Mouse (Mus musculus) heart, embryonic 15.5 days (tissue): ENCODE results near the gene Eapp. TPM values are rescaled to one million over a fixed set of nuclear protein-coding genes. Genes with fewer than 3 reads are reported as not detected.
A peak's percentile ranks its signal among the peaks of the same experiment; 100 is the strongest.

Source experiments
- ATAC-seq: fragments of 200-750 bp; cut with Nextera tagmentation; replicated peaks from 2 replicates; pipeline ENCODE4 v1.8.0; 2017; ENCODE audit warnings: low read depth, moderate TSS enrichment; ENCODE audit not compliant: insufficient number of reproducible peaks, insufficient read depth, low FRiP score
- H3K27ac ChIP-seq: fragments of 300-500 bp; sonication (generic); 2 replicates; pipeline ENCODE4 v1.5.1; 2015; ENCODE audit warnings: mild to moderate bottlenecking, inconsistent platforms
- H3K27me3 ChIP-seq: fragments of 300-500 bp; sonication (generic); 2 replicates; pipeline ENCODE4 v1.6.1; 2015; ENCODE audit warnings: inconsistent platforms
- H3K36me3 ChIP-seq: fragments of 300-500 bp; sonication (generic); 2 replicates; pipeline ENCODE4 v1.6.1; 2015; ENCODE audit warnings: mild to moderate bottlenecking, inconsistent platforms
- H3K4me1 ChIP-seq: fragments of 300-500 bp; sonication (generic); replicated peaks from 2 replicates; pipeline ENCODE4 v1.6.1; 2015; ENCODE audit warnings: inconsistent platforms
- H3K4me2 ChIP-seq: fragments of 300-500 bp; sonication (generic); 2 replicates; pipeline ENCODE4 v1.6.1; 2015; ENCODE audit warnings: inconsistent platforms, mild to moderate bottlenecking, moderate library complexity
- H3K4me3 ChIP-seq: fragments of 300-500 bp; sonication (generic); 2 replicates; pipeline ENCODE4 v1.5.1; 2015; ENCODE audit warnings: mild to moderate bottlenecking, inconsistent platforms
- H3K9ac ChIP-seq: fragments of 300-500 bp; sonication (generic); 2 replicates; pipeline ENCODE4 v1.6.1; 2015; ENCODE audit warnings: mild to moderate bottlenecking, inconsistent platforms
- H3K9me3 ChIP-seq: fragments of 300-500 bp; sonication (generic); replicated peaks from 2 replicates; pipeline ENCODE4 v1.6.1; 2016; ENCODE audit warnings: inconsistent platforms
- WGBS: fragments of 180-500 bp; shearing (Covaris S2); methylation state at CpG from one replicate; pipeline ENCODE4 v1.1.7; 2015; ENCODE audit warnings: mixed read lengths; 5-methylcytosine and 5-hydroxymethylcytosine counted together
- polyA plus RNA-seq: library from polyadenylated mRNA; unstranded; fragments of >200 nt; fragmentation: Nextera tagmentation; extraction: Ambion mirVana; gene quantifications from 2 replicates; pipeline ENCODE4 v1.2.1, GENCODE M21; 2015

The Eapp gene
- polyA plus RNA-seq, 1 experiment from 2014 or later = 50.6 TPM

DNA sequence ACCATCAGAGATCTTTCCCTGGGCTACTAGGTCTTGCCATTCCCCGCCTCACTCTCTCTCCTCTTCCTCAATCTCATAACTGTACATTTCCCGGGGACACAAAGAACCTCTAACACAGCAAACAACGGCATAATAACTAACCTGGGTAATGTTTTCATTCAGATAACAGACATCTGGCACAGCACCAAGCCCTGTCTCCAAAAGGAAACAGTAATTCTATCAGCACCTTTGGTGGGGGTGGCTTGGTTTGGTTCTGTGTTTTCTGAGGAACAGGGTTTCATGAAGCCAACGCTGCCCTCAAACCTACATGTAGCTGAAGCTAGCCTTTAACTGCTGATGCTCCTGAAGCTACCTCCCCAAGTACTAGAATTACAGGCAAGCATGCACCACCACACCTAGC lies 41.6 kb downstream of the Eapp start:
- no peaks in the 10 kb centered on the region for H3K9me3 ChIP-seq
- peak overlapping the region; percentile 83 for H3K4me2 ChIP-seq
- H3K9ac ChIP-seq = 0 out of 2 replicates have a peak overlapping the region, but pooled peaks have one; percentile 40
- peak overlapping the region; percentile 24 for H3K4me3 ChIP-seq
- H3K36me3 ChIP-seq = peaks cover 3% of the 10 kb centered on the region; the same call in 1 of the 2 replicates
- H3K27ac ChIP-seq = peak overlapping the region; percentile 9; the same call in 1 of the 2 replicates
- no peaks in the 10 kb centered on the region for H3K27me3 ChIP-seq
- WGBS = 32% methylated on average over 4 of the region's 4 CpGs
- peaks cover 38% of the 10 kb centered on the region for H3K4me1 ChIP-seq
- no peak for ATAC-seq

DNA sequence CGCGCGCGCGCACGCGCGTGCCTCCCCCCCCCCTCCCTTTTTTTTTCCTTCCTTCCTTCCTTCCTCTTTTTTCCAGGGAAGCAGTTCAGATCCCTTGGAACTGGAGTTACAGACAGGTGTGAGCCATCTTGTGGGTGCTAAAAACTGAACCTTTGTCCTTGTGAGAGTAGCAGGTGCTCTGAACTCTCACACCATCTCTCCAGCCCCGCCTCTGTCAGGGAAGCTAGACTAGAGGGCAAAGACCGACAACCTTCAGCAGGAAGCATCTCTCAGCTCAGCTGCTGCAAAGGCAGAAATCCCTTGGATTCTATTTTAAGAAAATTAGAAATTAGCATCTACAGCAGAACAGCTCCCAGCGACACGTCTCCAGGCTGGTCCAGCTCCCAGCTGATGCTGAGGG lies 43.4 kb downstream of the Eapp start:
- Histone ChIP-seq H3K4me2 (peak overlapping the region; percentile 23), H3K27ac (no peak overlapping the region), H3K9me3 (no peaks in the 10 kb centered on the region), H3K27me3 (no peaks in the 10 kb centered on the region), H3K4me3 (0 out of 2 replicates have a peak overlapping the region, but pooled peaks have one; percentile 1), H3K4me1 (peaks cover 38% of the 10 kb centered on the region), H3K9ac (no peak overlapping the region), H3K36me3 (peaks cover 3% of the 10 kb centered on the region; the same call in 1 of the 2 replicates)
- 59% methylated on average over 12 of the region's 12 CpGs for WGBS
- ATAC-seq = no peak

GRCm38 (mm10) chr12:54651820-54652219 lies 43.9 kb downstream of the Eapp start:
- Histone ChIP-seq H3K9ac (no peak overlapping the region), H3K9me3 (no peaks in the 10 kb centered on the region), H3K27ac (peak overlapping the region; percentile 42; the same call in 1 of the 2 replicates), H3K4me2 (peak overlapping the region; percentile 23), H3K36me3 (peaks cover 3% of the 10 kb centered on the region; the same call in 1 of the 2 replicates), H3K4me3 (0 out of 2 replicates have a peak overlapping the region, but pooled peaks have one; percentile 1), H3K27me3 (no peaks in the 10 kb centered on the region), H3K4me1 (peaks cover 35% of the 10 kb centered on the region)
- 48% methylated on average over 8 of the region's 8 CpGs for WGBS
- ATAC-seq = no peak

- Histone ChIP-seq H3K4me1 (peaks cover 33% of the 10 kb centered on the region), H3K27me3 (no peaks in the 10 kb centered on the region), H3K9ac (no peak overlapping the region), H3K9me3 (no peaks in the 10 kb centered on the region), H3K4me3 (no peak overlapping the region), H3K27ac (no peak overlapping the region), H3K4me2 (no peak overlapping the region), H3K36me3 (peaks cover 9% of the 10 kb centered on the region)
- WGBS = 67% methylated on average over 1 of the region's 1 CpGs
- ATAC-seq = no peak
These were observed 44.5 kb downstream of the Eapp start for GRCm38 (mm10) chr12:54651158-54651557.

- Histone ChIP-seq H3K4me2 (no peak overlapping the region), H3K36me3 (peaks cover 9% of the 10 kb centered on the region), H3K4me1 (no peaks in the 10 kb centered on the region), H3K9ac (no peak overlapping the region), H3K9me3 (no peaks in the 10 kb centered on the region), H3K4me3 (no peak overlapping the region), H3K27ac (no peak overlapping the region), H3K27me3 (no peaks in the 10 kb centered on the region)
- no peak for ATAC-seq
- WGBS = 73% methylated on average over 2 of the region's 2 CpGs
These were observed 50.8 kb downstream of the Eapp start for GRCm38 (mm10) chr12:54644947-54645346.

DNA sequence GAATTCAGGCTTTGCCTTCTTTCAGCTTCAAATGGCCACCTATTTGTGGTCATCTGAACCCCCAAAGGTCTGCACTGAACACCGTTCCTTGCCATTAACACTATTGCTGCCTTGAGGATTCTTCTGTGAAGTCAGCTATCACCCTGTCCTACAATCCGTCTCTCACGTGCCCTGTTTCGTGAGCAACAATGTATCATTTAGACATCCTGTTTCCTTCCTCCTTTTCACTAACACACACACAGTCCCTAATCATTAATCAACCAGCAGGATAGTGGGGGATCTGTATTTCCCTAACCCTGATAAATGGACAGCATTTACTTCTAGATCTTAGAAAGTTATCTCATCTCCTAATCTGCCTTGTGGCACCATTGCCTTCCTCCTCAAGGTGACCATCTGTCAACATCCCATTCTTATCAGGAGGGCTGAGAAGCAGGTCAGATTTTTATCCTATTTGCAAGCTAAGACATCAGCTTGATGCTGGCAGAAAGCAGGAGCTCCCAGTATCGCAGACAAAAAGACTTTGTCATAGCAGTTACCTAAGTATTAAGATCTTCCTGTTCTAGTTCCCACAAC lies 52.3 kb downstream of the Eapp start:
- 43% methylated on average over 5 of the region's 5 CpGs for WGBS
- Histone ChIP-seq H3K4me1 (no peaks in the 10 kb centered on the region), H3K9me3 (no peaks in the 10 kb centered on the region), H3K9ac (no peak overlapping the region), H3K27me3 (no peaks in the 10 kb centered on the region), H3K36me3 (peaks cover 6% of the 10 kb centered on the region; the same call in 1 of the 2 replicates), H3K4me2 (no peak overlapping the region), H3K4me3 (no peak overlapping the region), H3K27ac (no peak overlapping the region)
- ATAC-seq = no peak

GRCm38 (mm10) chr12:54641374-54641773 lies 54.3 kb downstream of the Eapp start:
- ATAC-seq = no peak
- Histone ChIP-seq H3K4me3 (no peak overlapping the region), H3K36me3 (peaks cover 2% of the 10 kb centered on the region; the same call in 1 of the 2 replicates), H3K9ac (no peak overlapping the region), H3K27ac (no peak overlapping the region), H3K4me1 (no peaks in the 10 kb centered on the region), H3K4me2 (no peak overlapping the region), H3K9me3 (no peaks in the 10 kb centered on the region), H3K27me3 (no peaks in the 10 kb centered on the region)
- WGBS = 97% methylated on average over 4 of the region's 4 CpGs

- Histone ChIP-seq H3K27me3 (no peaks in the 10 kb centered on the region), H3K27ac (no peak overlapping the region), H3K4me2 (no peak overlapping the region), H3K9ac (no peak overlapping the region), H3K4me1 (no peaks in the 10 kb centered on the region), H3K9me3 (no peaks in the 10 kb centered on the region), H3K4me3 (no peak overlapping the region), H3K36me3 (no peaks in the 10 kb centered on the region)
- WGBS = 68% methylated on average over 6 of the region's 6 CpGs
- no peak for ATAC-seq
These were observed 55.4 kb downstream of the Eapp start for GRCm38 (mm10) chr12:54640259-54640658.

DNA sequence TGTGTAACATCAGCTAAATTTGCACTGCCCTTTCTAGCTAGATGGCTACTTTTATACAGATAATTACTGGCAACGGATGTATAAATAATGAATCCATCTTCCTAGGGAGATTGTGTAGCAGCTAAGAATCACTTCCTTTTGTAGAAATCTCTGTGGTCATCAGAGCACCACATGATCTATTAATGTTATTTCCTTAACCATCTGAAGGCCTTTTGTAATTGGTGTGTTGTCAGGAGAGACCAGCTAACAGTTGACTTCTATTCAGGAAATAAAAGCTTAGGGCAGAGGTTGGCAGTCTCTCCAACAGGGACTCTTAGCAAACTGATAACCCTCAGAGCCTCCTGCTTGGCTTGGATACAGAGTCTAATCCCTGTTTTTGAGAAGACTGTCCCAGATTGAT lies 58.7 kb downstream of the Eapp start:
- Histone ChIP-seq H3K36me3 (no peaks in the 10 kb centered on the region), H3K9ac (no peak overlapping the region), H3K9me3 (no peaks in the 10 kb centered on the region), H3K4me3 (no peak overlapping the region), H3K27me3 (no peaks in the 10 kb centered on the region), H3K27ac (no peak overlapping the region), H3K4me1 (no peaks in the 10 kb centered on the region), H3K4me2 (no peak overlapping the region)
- ATAC-seq = no peak
- 73% methylated on average over 1 of the region's 1 CpGs for WGBS

DNA sequence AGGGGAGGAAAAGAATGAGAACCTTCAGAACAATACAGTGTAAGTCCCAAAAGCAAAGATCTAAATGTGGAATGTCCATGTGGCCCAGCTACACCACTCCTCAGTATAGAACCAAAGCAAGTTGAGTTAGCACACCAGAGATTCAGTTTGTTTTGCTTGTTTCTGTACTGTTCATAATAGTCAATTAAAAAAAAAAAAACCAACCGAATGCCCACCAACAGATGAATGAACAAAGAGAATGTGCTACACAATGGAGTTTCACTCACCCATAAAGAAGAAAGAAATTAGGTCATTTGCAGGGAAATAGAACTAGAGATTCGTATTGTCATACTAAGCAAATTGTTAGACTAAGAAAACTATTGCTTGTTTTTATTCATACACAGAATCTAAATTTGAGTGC lies 63.6 kb downstream of the Eapp start:
- WGBS = 77% methylated on average over 2 of the region's 2 CpGs
- Histone ChIP-seq H3K36me3 (no peaks in the 10 kb centered on the region), H3K9ac (no peak overlapping the region), H3K4me2 (no peak overlapping the region), H3K4me1 (no peaks in the 10 kb centered on the region), H3K27ac (no peak overlapping the region), H3K27me3 (no peaks in the 10 kb centered on the region), H3K9me3 (no peaks in the 10 kb centered on the region), H3K4me3 (no peak overlapping the region)
- ATAC-seq = no peak

DNA sequence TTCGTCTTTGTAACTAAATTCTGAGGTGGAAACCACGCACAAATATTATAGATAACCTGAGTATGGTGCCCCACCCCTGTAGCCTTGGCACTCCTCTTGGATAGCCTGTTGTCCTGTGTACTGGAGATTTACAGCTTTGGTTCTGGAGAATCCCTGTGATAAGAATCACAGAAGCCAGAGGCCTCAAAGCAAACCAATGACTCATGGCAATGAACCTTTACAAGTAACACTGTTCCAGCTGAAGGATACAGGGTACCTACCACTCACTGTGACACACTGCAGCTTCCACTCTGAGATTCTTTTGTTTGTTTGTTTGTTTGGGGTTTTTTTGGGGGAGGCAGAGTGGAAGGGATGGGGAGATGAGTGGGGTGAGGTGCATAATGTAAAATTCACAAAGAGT lies 73.8 kb downstream of the Eapp start:
- no peaks in the 10 kb centered on the region for H3K36me3 ChIP-seq
- H3K4me3 ChIP-seq = no peak overlapping the region
- H3K4me1 ChIP-seq = no peaks in the 10 kb centered on the region
- H3K27me3 ChIP-seq = no peaks in the 10 kb centered on the region
- no peak overlapping the region for H3K4me2 ChIP-seq
- 83% methylated on average over 2 of the region's 2 CpGs for WGBS
- H3K9me3 ChIP-seq = no peaks in the 10 kb centered on the region
- no peak overlapping the region for H3K9ac ChIP-seq
- H3K27ac ChIP-seq = no peak overlapping the region
- no peak for ATAC-seq
